Mouse (Mus musculus): ENCODE measurements around the gene Gm20683. TPM values are rescaled to one million over a fixed set of nuclear protein-coding genes. Genes with fewer than 3 reads are reported as not detected.

The Gm20683 gene
- polyA plus RNA-seq, 1 experiment from 2014 or later = 8.3 TPM

Small RNA genes within 50 kb of the gene (microRNA-seq; reads per million reads assigned to microRNA genes)
- not detected for gene Mir3082

Other genes starting within 250 kb of the Gm20683 start
- 1.6 and 1.7 TPM in 2 replicates for gene Gng13, start 124.6 kb downstream of the Gm20683 start, polyA plus RNA-seq (2015; fragmentation: Nextera tagmentation; extraction: Ambion mirVana)
- 14.5 and 14.8 TPM in 2 replicates for gene Chtf18, start 114.3 kb downstream of the Gm20683 start, polyA plus RNA-seq (2015; fragmentation: Nextera tagmentation; extraction: Ambion mirVana)
- gene Rpusd1, start 114.1 kb downstream of the Gm20683 start, polyA plus RNA-seq (2015; fragmentation: Nextera tagmentation; extraction: Ambion mirVana) = 24.2 and 26.3 TPM in 2 replicates
- not detected in 2 replicates for gene Mslnl, start 105.7 kb downstream of the Gm20683 start, polyA plus RNA-seq (2015; fragmentation: Nextera tagmentation; extraction: Ambion mirVana)
- gene Msln, start 87.4 kb downstream of the Gm20683 start, polyA plus RNA-seq (2015; fragmentation: Nextera tagmentation; extraction: Ambion mirVana) = 0.31 and 0.72 TPM in 2 replicates
- gene Narfl, start 68.0 kb downstream of the Gm20683 start, polyA plus RNA-seq (2015; fragmentation: Nextera tagmentation; extraction: Ambion mirVana) = 30.9 and 31.2 TPM in 2 replicates
- 115 and 121 TPM in 2 replicates for gene Haghl, start 56.1 kb downstream of the Gm20683 start, polyA plus RNA-seq (2015; fragmentation: Nextera tagmentation; extraction: Ambion mirVana)
- 0.17 and 0.26 TPM in 2 replicates for gene Ccdc78, start 55.2 kb downstream of the Gm20683 start, polyA plus RNA-seq (2015; fragmentation: Nextera tagmentation; extraction: Ambion mirVana)
- 71.4 and 84.2 TPM in 2 replicates for gene Fam173a, start 48.9 kb downstream of the Gm20683 start, polyA plus RNA-seq (2015; fragmentation: Nextera tagmentation; extraction: Ambion mirVana)
- gene AC134908.4, start 46.1 kb downstream of the Gm20683 start, polyA plus RNA-seq (2015; fragmentation: Nextera tagmentation; extraction: Ambion mirVana) = not detected in 2 replicates
- 31.4 and 37.3 TPM in 2 replicates for gene Metrn, start 44.6 kb downstream of the Gm20683 start, polyA plus RNA-seq (2015; fragmentation: Nextera tagmentation; extraction: Ambion mirVana)
- gene Fbxl16, start 32.7 kb downstream of the Gm20683 start, polyA plus RNA-seq (2015; fragmentation: Nextera tagmentation; extraction: Ambion mirVana) = 33.2 and 35.3 TPM in 2 replicates
- 34.2 and 34.3 TPM in 2 replicates for gene Wdr24, start 18.1 kb downstream of the Gm20683 start, polyA plus RNA-seq (2015; fragmentation: Nextera tagmentation; extraction: Ambion mirVana)
- gene Jmjd8, start 12.9 kb downstream of the Gm20683 start, polyA plus RNA-seq (2015; fragmentation: Nextera tagmentation; extraction: Ambion mirVana) = 65.9 and 67.0 TPM in 2 replicates
- gene Stub1, start 8.4 kb downstream of the Gm20683 start, polyA plus RNA-seq (2015; fragmentation: Nextera tagmentation; extraction: Ambion mirVana) = 308 and 313 TPM in 2 replicates
- gene Rhbdl1, start 4.5 kb downstream of the Gm20683 start, polyA plus RNA-seq (2015; fragmentation: Nextera tagmentation; extraction: Ambion mirVana) = 29.1 and 30.8 TPM in 2 replicates
- 15.2 and 16.1 TPM in 2 replicates for gene Rhot2, start 3.1 kb upstream of the Gm20683 start, polyA plus RNA-seq (2015; fragmentation: Nextera tagmentation; extraction: Ambion mirVana)
- gene Wdr90, start 19.7 kb upstream of the Gm20683 start, polyA plus RNA-seq (2015; fragmentation: Nextera tagmentation; extraction: Ambion mirVana) = 18.8 and 24.8 TPM in 2 replicates
- gene Mcrip2, start 27.0 kb upstream of the Gm20683 start, polyA plus RNA-seq (2015; fragmentation: Nextera tagmentation; extraction: Ambion mirVana) = 14.4 and 16.7 TPM in 2 replicates
- gene Mettl26, start 33.3 kb upstream of the Gm20683 start, polyA plus RNA-seq (2015; fragmentation: Nextera tagmentation; extraction: Ambion mirVana) = 61.8 and 62.0 TPM in 2 replicates
- 0.55 and 0.60 TPM in 2 replicates for gene Wfikkn1, start 39.1 kb upstream of the Gm20683 start, polyA plus RNA-seq (2015; fragmentation: Nextera tagmentation; extraction: Ambion mirVana)
- 50.8 and 52.6 TPM in 2 replicates for gene Rab40c, start 78.0 kb upstream of the Gm20683 start, polyA plus RNA-seq (2015; fragmentation: Nextera tagmentation; extraction: Ambion mirVana)
- gene Pigq, start 103.2 kb upstream of the Gm20683 start, polyA plus RNA-seq (2015; fragmentation: Nextera tagmentation; extraction: Ambion mirVana) = 51.7 and 53.4 TPM in 2 replicates
- gene Nhlrc4, start 103.2 kb upstream of the Gm20683 start, polyA plus RNA-seq (2015; fragmentation: Nextera tagmentation; extraction: Ambion mirVana) = not detected in 2 replicates
- 0.09 TPM in 1 of 2 replicates, not detected in the other for gene A930017K11Rik, start 110.8 kb upstream of the Gm20683 start, polyA plus RNA-seq (2015; fragmentation: Nextera tagmentation; extraction: Ambion mirVana)
- gene Capn15, start 144.0 kb upstream of the Gm20683 start, polyA plus RNA-seq (2015; fragmentation: Nextera tagmentation; extraction: Ambion mirVana) = 23.9 and 24.8 TPM in 2 replicates
- 34.0 and 36.3 TPM in 2 replicates for gene Rab11fip3, start 227.8 kb upstream of the Gm20683 start, polyA plus RNA-seq (2015; fragmentation: Nextera tagmentation; extraction: Ambion mirVana)
- gene Decr2, start 248.6 kb upstream of the Gm20683 start, polyA plus RNA-seq (2015; fragmentation: Nextera tagmentation; extraction: Ambion mirVana) = 27.7 and 29.1 TPM in 2 replicates

All from forebrain, embryonic 15.5 days (tissue).